Mouse (Mus musculus) kidney, adult 11 months (tissue): ENCODE results near the gene Rtca.

Experiments
- DNase-seq: peaks from one replicate; pipeline ENCODE4 v3.0.0; 2022

Gene Rtca

DNA sequence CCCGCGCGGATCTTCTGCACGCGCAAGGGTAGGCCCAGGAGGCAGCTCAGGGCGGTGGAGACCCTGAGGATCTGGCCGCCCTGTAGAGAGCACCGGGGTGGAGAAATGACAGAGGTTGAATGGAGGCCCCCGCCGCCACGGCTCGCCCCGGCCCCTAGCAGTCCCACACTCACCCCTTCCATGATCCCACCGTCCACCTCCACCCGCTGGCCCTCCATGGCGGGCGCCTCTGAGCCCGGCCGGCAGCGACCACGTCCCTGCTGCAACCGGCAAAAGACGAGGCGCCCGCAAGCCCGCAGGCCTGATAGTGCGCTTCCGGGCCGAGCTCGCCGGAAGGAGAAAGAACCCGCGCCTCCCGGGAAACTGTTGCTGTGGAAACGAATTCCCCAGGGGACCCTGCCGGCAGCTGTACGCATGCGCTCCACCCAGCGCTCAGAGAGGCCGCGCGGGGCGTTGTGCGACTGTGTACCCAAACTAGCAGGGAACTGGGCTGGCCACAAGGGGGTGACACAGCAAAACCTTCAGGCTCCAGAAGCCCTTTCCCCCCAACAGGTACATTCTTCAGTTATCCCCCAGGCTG, at the start of gene Rtca:
TSS of gene Rtca (minus strand) at position 437 of the 580 bp plus-strand sequence.
- peak; percentile 96 for DNase-seq

DNA sequence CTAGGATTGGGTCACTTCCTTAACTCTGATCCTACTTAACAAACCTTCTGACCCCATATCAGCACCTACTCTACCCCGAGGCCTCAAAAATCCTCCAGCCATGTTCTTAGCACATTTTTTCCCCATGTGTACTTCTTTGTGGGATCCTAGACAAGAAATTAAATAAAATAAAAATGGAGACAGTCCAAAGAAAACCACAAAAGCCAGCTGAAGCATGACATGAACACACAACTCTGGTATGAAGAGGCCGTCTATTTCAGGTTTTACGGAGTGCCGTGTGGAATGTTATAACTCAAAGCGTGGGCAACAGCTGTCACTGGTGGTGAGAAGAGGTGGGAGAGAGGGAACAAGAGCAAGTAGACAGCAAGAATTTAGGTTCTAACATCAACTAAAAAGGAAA, 43.4 kb upstream of the Rtca start:
- DNase-seq, result no peak

DNA sequence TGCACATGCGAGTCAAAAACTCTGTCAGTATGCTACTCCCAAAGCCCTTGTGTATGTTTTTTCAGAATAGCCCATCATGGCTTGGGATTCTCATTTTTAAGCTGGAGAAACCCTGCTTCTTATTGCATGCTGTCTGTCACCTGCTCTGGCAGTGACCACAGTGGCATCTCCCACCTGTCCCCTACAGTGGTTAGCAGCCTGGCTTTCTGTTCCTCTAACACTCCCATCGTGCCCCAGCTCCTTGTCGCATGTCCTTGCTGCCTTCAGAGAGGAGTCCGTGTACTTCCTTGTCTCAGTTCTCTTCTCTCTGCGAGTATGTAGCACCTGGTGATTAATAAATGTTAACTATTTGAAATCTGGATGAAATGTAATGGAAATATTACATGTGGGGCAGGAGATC, 39.4 kb upstream of the Rtca start:
- DNase-seq, result no peak

DNA sequence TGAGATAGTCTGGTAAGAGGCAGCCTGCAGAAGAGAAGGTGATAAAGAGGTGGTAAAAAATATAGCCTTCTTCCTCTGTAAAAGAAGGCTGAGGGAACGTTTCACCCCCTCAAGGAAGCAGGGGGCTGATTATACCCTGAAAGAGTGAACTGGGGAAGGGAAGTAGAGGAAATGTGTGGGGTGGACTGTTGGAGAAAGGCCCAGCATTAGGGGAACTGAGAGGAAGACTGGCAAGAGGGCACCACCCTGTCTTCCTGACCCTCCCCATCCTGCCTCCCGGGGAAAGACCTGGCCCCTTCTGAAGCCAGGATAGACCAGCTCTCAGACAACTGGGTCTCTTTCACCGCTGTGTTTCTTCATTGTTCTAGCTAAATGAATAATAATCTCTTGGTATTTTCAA, 34.5 kb upstream of the Rtca start:
- DNase-seq, result no peak

DNA sequence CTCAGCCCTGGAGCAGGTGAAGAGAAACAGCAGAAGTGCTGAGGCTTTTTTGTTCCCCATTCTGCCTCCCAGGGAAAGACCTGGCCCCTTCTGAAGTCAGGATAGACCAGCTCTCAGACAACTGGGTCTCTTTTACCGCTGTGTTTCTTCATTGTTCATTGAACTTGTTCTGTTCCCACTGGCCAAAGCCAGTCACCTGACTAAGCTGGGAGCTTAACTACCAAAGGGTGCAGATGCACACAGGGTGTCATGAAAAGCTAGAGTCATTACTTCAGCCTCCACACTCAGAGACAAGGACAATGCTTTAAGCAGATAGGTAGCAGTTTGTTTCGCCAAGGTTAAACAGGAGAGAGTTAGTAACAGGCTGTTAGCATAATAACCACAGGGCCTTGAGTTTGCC, 34.1 kb upstream of the Rtca start:
- no peak for DNase-seq

DNA sequence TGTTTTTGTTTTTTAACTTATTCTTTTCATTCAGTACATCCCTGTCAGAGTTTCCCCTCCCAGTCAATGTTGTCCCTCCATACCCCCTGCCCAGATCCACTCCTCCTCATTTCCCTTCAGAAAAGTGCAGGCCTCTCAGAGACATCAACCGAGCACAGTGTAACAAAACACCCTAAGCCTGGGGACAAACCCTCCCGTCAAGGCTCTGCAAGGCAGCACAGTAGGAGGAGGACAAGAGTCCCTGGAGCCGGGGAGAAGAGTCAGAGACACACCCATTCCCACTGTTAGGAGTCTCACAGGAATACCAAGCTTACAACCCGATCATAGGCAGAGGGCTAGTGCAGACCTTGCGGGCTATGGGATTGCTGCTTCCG, 29.2 kb upstream of the Rtca start:
- DNase-seq, result no peak

DNA sequence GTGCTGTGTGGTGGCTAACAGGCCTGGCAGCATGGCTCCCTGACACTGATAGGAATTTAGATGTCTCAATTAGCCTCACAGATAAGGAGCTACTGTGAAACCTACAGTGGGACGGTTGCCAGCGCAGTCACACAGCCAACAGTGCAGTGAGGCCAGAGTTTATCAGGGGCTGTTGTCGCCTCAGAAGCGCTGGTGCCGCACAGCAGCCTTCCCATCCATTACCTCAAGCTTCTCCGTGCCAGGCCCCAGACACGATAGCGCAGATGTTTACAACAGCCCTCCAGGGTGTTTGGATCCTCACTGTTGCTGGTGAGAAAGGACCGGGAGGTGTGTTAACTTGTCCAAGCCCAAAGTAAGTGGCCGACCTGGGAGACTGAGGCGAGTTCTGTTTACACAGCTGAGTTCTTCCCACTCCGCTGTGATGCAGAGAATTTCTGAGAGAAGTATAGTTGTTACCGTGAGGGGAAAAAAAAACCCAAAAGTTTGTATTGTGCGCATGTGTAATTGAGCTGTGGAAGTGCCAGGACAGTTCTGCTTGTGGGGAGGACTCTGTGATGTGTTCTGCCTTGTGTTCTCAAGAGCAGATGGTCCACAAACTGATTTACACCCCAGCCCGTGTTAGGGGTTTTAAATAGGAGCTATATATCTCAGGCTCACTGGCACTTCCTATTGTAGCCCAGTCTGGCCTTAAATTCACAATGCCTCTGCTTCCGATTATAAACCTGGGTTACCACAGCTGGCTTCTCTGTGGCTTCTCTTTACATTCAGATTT, 28.6 kb upstream of the Rtca start:
- DNase-seq, result no peak

DNA sequence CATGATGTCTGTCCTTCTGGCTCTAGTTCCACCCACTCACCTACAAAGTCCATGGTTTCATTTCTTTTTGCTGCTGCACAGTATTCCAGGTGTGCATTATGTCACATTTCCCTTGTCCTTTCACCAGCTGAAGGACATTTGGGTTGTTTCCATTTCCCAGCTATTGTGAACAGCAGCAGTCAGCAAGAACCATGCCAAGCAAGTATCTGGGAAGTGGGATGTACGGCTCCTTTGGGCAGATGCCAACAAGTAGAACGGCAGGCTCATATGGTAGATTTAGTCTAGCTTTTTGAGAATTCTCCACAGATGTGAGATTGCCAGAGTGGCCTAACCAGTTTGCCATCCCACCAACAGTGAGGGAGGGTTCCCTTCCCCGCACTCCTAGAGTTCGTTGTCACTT, 22.8 kb upstream of the Rtca start:
- no peak for DNase-seq

DNA sequence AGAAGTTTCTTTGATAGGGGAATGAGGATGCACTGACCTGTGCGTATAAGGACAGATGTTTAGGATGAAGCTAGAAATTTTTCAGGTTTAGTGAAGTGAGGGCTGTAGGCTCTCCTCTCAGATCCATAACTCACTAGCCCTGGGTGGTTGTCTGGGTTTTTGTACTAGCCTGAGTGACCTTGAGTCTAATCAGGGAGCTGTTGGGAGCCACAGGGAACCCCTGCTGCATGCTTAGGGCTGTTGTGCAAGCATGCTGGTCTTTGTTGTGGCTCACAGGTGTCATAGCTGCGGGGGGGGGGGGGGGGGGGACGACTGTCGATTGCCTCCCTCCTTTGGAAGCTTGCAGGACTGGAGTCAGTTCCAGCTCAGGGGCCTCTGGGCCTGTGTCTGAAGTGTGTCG, 21.7 kb upstream of the Rtca start:
- DNase-seq, result no peak

DNA sequence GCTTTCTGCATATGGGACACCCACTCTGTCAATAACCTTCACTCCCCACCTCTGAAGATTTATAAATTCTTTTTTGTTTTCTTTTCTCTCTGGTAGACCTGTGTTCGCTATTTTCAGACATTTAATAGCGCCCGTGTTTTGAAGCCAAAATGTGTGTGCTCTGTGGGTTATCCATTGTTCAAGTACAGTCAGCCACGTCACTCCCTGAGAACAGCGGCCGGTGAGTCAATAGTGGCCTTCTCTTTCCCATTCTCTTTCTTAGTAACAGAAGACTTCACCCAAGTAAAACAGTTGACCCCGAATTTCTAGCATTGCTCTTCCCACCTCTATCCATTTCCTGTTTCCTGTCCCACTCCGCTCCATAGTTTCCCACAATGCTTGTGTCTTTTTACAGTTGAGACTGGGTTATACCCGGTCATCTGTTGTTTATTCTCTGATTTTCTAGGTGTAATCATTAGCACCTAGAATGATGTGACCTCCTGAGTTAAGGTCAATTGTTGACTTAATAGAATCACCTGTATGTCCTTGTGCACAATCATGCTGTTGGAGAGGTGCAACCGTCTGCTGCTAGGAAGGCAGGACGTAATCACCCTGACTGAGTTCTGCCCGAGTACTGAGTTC, 12.2 kb upstream of the Rtca start:
- no peak for DNase-seq

DNA sequence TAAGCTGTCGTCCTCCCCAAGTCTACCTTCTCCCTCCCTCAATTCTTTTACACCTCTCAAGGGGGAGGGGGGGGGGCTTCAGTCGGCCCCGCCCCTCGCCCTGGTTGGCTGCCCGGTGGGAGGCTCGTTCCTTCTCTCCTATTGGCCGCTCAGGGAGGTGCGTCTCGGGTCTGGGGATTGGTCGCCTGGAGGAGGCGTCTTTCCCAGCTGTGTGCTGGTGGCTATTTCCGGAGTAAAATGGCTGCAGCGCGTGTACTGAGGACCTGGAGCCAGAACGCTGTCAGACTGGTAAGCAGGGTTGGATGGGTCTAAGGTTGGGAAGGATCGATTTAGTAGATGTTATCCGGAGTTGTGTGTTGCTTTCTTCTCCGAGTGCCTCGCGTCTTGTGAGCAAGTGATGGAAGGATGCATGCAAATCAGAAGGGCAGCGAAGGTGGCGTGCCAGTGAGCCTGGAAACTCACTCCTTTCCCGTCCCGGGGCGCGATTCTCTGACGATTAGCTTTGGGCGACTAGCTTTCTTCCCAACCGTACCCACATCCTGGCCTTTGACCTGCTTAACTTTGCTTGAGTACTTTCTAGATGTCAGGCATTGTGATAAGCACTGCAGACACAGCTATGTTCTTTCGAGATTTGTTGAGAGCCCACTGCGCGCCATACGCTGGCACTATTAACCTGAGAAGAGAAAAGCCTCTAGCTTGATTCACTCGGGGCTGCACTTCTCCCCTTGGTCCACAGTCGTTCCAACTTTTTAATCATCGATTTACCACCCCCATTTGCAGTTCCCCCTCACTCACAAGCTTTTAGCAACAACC, 5.1 kb upstream of the Rtca start, which contains the start of gene Dbt:
TSS of gene Dbt (plus strand) at position 167 of the 813 bp plus-strand sequence.
- peak; percentile 92 for DNase-seq

DNA sequence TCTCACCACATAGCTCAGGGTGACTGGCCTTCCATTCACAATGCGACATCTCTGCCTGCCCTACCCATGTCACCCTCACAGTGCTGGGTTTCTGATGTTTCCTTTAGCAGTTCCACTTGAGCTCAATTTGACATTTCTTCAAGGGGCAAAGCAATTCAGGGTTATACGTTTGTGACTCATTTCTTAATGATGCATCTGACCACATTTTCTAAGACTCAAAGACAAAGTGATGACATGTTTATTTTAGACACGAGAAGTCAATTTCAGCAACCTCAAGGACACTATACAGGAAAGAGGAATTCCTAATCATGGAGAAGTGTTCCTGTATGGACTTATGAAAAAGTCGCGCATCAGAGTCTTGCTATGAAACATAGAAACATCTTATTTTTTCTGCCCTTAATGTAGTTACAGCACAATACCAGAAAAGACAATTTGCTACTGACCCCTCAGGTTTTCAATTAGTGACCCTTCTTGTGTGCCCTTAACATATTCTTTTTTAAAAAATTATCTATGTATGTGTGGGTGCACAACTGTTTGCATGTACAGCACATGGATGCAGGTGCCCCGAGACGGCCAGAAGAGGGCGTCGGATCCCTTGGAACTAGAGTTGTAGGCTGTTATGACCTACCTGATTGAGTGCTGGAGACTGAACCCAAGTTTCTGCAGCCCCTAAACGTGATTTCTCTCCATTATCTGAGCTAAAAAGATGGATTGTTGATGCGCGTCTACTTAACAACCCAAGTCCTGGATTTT, 4.3 kb upstream of the Rtca start:
- DNase-seq, result peak; percentile 71

DNA sequence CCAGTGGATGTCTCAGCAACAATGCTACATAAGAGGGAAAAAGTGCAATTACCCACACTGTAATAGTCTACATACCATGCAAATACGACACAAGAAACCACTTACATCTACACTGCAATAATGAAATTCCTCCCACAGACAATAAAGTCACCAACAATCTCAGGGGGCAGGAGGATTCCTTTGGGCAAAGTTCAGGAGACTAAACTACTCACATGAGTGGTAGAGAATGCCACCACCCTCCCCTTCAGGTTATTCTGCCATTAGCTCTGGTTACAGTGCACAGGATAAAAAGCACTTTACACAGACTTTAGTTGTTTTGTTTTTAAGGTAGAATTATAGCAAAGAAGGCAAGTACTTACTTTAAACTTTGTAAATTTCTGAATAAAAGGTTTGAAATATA, 12.3 kb downstream of the Rtca start:
- peak; percentile 27 for DNase-seq

DNA sequence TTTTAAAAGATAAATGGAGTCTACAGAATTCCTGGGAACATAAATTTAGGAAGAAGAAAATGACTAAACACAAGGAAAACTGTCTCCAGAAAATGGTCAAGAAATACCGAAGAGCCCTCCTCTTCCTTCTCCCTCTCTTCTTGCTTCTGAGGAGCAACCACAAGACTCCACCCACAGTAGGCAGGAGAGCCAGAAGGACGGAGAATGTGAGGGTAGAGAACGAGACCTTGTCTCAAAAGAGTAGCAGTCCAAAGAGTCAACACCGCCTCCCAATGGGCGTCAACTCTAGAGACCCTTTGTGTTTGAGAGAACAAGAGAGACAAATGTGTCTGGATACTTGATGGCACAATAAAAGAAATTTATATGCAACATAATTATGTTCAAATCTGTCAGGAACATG, 14.3 kb downstream of the Rtca start:
- DNase-seq, result no peak

DNA sequence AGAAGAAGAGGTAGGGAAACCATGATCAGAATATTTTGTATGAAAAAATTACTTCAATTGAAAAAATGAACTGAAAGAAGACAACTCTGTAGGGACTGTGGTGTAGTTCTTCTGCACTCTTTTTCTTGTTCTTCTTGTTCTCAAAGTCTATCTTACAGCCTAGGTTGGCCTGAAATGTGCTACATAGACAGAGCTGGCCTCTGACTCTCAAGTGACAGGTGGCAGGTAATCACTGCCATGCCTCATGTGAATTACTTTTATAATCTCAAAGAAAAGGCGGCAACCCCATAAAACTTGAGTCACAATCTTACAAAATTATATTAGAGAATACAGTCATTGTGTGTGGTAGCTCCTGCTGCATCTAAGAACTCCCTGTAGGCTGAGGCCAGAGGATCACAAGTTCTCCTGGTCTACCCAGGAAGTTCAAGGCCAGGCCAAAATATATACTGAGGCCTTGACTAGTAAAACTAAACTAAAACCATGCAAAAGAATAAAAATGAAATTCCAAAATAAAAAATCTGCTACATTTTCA, 16.0 kb downstream of the Rtca start:
- no peak for DNase-seq

DNA sequence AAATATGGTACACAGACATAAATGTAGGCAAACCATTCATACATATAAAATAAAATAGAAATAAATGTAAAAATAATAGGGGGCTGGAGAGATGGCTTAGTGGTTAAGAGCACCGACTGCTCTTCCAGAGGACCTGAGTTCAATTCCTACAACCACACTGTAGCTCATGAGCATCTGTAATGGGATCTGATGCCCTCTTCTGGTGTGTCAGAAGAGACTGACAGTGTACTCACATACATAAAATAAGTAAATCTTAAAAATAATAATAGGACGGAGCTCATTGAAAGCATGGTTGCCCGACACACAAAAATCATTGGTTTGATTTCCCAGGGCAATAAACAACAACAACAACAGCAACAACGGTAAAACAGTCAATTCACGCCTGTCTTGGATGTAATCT, 17.1 kb downstream of the Rtca start:
- no peak for DNase-seq

DNA sequence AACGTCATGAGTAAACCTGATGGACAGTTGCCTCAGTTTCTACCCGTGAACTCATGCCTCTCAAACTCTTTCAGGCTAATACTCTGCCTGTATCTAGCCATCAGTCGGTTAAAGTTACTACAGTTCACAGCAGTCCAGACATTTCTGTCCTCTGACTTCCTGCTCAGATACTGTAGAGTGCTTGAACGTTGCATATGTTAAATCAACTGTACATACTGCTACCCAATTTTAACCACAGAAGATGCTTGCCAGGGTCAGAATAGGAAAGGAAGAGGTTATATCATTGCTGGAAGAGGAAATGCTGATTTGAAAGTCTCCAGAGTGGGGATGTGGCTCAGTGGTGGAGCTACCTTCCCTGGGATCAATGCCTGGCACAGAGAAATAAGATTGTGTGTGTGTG, 24.7 kb downstream of the Rtca start:
- DNase-seq, result no peak

DNA sequence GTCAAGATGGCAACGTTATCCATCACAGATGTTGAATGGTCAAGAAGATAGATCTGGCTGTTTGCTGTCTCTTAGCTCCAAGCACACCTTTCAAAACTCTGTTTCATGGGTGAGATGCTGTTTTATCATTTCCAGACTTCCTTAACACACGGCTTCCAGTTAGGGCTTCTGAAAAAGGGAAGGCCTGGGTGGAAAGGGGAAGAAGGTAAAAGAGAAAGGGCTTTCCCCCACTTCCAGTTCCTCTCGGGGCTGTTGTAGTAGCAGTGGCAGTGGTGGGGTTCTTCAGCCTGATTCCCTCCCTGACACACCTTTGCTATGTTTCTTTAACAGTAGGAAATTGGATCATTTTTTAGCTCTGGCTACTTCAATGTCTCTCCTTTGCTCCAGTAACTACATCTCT, 25.3 kb downstream of the Rtca start:
- no peak for DNase-seq

DNA sequence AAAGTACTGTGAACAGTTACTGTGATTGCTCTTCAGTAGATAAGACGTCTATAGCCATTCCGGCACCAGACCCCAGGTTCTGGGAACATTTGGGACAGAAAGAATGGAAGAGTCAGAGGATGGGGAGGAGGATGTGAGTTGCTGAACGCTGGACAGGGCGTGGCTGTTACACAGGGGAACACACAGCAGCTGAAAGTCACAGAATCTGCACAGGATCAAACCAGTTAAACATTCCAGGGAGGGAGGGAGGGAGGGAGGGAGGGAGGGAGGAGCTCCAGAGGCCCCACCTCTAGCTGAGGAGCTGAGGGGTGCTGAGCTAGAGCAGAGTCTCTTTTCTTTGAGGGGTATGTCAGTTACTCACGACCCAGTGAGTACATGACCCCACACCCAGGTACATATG, 27.1 kb downstream of the Rtca start:
- DNase-seq, result no peak

DNA sequence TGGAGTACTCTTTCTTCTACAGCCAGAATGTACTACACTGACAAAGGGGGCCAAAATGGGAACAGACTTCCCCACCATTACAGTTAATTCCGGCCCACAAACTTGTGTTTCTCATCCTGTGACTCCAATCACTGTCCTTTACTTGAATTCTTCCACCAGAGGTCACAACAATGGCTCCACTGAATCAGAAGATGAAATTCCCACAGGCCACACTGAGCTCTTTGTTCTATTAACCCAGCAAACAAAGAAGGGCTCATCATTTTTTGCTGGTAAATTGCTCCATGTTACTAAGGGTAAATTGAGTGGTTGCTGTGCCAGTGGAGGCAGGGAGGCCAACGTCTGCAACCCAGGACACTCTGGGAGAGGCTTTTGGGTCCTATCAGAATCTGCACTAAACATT, 27.9 kb downstream of the Rtca start:
- no peak for DNase-seq

DNA sequence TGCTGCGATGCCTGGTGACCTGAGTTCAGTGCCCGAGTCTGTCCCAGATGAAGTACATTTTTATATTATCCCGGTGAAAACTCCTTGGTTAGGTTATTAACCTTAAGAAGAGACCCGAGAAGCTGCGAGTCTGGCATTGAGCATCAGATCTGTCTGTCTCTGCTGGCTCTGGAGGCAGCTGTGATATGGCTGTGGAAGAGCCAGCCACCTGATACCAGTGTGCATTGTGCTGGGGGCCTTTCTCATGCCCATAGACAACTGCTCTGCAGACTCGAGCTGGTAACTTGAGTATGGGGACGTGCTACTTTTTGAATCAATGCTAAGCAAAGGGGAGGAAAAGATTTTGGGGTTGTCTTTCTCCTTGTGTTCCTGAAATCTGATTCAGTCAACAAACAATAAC, 30.7 kb downstream of the Rtca start:
- DNase-seq, result no peak

DNA sequence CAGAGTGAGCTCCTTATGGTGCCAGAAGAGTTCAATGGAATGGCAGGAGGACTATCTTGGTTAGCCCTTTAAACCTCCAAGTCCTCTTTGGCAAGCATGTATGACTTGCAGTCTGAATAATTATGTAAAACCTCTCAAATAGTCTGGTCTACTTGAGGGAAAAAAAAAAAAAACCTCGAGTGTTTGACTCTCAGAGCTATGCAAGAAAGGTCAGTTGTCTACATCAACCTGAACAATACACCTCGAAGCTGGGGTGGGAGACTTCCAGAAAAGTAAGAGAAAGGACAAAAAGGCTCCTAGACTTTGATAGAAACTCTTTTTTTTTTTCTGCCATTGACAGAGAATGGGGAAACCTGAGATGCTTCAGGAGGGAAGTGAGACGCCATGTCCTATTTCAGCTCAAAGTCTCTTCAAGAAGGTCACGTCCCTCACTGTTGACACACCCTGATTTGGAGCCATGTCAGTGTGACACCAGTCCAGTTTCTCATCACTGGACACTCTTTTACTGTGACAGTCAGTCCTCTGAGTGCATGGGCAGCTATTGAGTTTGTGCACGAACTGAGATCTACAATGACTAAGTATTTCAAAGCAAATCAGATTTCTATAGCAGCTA, 31.2 kb downstream of the Rtca start:
- no peak for DNase-seq
